Mouse (Mus musculus) lung, postnatal 0 days (tissue): ENCODE data around the gene Cep128. TPM values are rescaled to one million over a fixed set of nuclear protein-coding genes. Genes with fewer than 3 reads are reported as not detected.
"Not testable (repeated sequence)": the region's sequence is repeated elsewhere in the genome, so short reads cannot be mapped to it uniquely, and the experiment has no call there.

Experiments used
- ATAC-seq: fragments of 200-750 bp; cut with Nextera tagmentation; 2 replicates; pipeline ENCODE4 v1.8.0; 2017; ENCODE audit warnings: moderate library complexity
- DNase-seq: peaks from one replicate; pipeline ENCODE4 v3.0.0-alpha.2; 2016; ENCODE audit warnings: low spot score
- H3K27ac ChIP-seq: fragments of 300-500 bp; sonication (generic); 2 replicates; pipeline ENCODE4 v1.5.1; 2014; ENCODE audit warnings: antibody characterized with exemption, mild to moderate bottlenecking, low read length, mixed read lengths
- H3K27me3 ChIP-seq: fragments of 300-500 bp; sonication (generic); replicated peaks from 2 replicates; pipeline ENCODE4 v1.6.1; 2014; ENCODE audit warnings: low read length, mixed read lengths; ENCODE audit not compliant: insufficient read depth
- H3K36me3 ChIP-seq: fragments of 300-500 bp; sonication (generic); 2 replicates; pipeline ENCODE4 v1.6.1; 2014; ENCODE audit warnings: low read length, mixed read lengths; ENCODE audit not compliant: insufficient read depth
- H3K4me1 ChIP-seq: fragments of 300-500 bp; sonication (generic); 2 replicates; pipeline ENCODE4 v1.6.1; 2014; ENCODE audit warnings: antibody characterized with exemption, low read depth, low read length, mixed read lengths; ENCODE audit not compliant: insufficient read depth
- H3K4me2 ChIP-seq: fragments of 300-500 bp; sonication (generic); replicated peaks from 2 replicates; pipeline ENCODE4 v1.6.1; 2014; ENCODE audit warnings: low read depth, mild to moderate bottlenecking, low read length, moderate library complexity, mixed read lengths
- H3K4me3 ChIP-seq: fragments of 300-500 bp; sonication (generic); 2 replicates; pipeline ENCODE4 v1.5.1; 2014; ENCODE audit warnings: low read depth, low read length
- H3K9ac ChIP-seq: fragments of 300-500 bp; sonication (generic); replicated peaks from 2 replicates; pipeline ENCODE4 v1.6.1; 2014; ENCODE audit warnings: low read depth, mild to moderate bottlenecking
- H3K9me3 ChIP-seq: fragments of 300-500 bp; sonication (generic); 2 replicates; pipeline ENCODE4 v1.6.1; 2016; ENCODE audit warnings: low read length, mixed read lengths
- CTCF ChIP-seq: IDR thresholded peaks from 2 replicates; pipeline ENCODE4 v1.5.1; 2016; ENCODE audit warnings: antibody characterized with exemption, mild to moderate bottlenecking
- EP300 ChIP-seq: IDR thresholded peaks from 2 replicates; pipeline ENCODE4 v1.6.1; 2016; ENCODE audit warnings: antibody characterized with exemption, mild to moderate bottlenecking, control low read depth
- WGBS: fragments of 180-500 bp; shearing (Covaris S2); extraction: QIAGEN DNeasy Blood & Tissue Kit; methylation state at CpG from one replicate; pipeline ENCODE4 v1.1.7; 2014; 5-methylcytosine and 5-hydroxymethylcytosine counted together
- polyA plus RNA-seq: library from polyadenylated mRNA; unstranded; fragments of >200 nt; fragmentation: Nextera tagmentation; extraction: Ambion mirVana; gene quantifications from 2 replicates; pipeline ENCODE4 v1.2.1, GENCODE M21; 2015

Cep128 gene
- polyA plus RNA-seq, 1 experiment from 2014 or later, result 2.4 TPM

GRCm38 (mm10) chr12:91383516-91384264 lies 519 bp downstream of the Cep128 start:
- ATAC-seq, result peak; percentile 18
- peak; percentile 11 for DNase-seq

GRCm38 (mm10) chr12:91369173-91369572 lies 15.0 kb downstream of the Cep128 start:
- H3K4me3 ChIP-seq, result no peak overlapping the region
- H3K27me3 ChIP-seq, result no peaks in the 10 kb centered on the region
- H3K9ac ChIP-seq, result no peak overlapping the region
- DNase-seq (no peak), ATAC-seq (no peak)
- no peak overlapping the region for H3K27ac ChIP-seq
- H3K4me2 ChIP-seq, result no peak overlapping the region
- H3K4me1 ChIP-seq, result no peaks in the 10 kb centered on the region
- no peaks in the 10 kb centered on the region for H3K9me3 ChIP-seq
- WGBS, result 69% methylated on average over 3 of the region's 3 CpGs
- no peaks in the 10 kb centered on the region for H3K36me3 ChIP-seq
- TF ChIP-seq CTCF, result no peak
- no peak for TF ChIP-seq EP300

More at GRCm38 (mm10) chr12:91383516-91384264, 519 bp downstream of the Cep128 start:
- TF ChIP-seq CTCF (no peak), EP300 (no peak)
- WGBS, result 1% methylated on average over 22 of the region's 22 CpGs
- H3K4me3 ChIP-seq, result peak overlapping the region; percentile 59
- H3K36me3 ChIP-seq, result no peaks in the 10 kb centered on the region
- H3K9me3 ChIP-seq, result no peaks in the 10 kb centered on the region
- H3K27ac ChIP-seq, result no peak overlapping the region
- no peaks in the 10 kb centered on the region for H3K27me3 ChIP-seq
- H3K4me1 ChIP-seq, result peaks cover 4% of the 10 kb centered on the region; the same call in 1 of the 2 replicates
- H3K9ac ChIP-seq, result no peak overlapping the region; the same call in 1 of the 2 replicates
- peak overlapping the region; percentile 94 for H3K4me2 ChIP-seq

- TF ChIP-seq CTCF, result no peak
- no peak for TF ChIP-seq EP300
- Histone ChIP-seq H3K4me1 (no peaks in the 10 kb centered on the region), H3K36me3 (no peaks in the 10 kb centered on the region), H3K4me3 (no peak overlapping the region), H3K4me2 (no peak overlapping the region), H3K27ac (no peak overlapping the region), H3K9me3 (no peaks in the 10 kb centered on the region), H3K9ac (no peak overlapping the region), H3K27me3 (no peaks in the 10 kb centered on the region)
- DNase-seq, result no peak
- no peak for ATAC-seq
- WGBS, result 91% methylated on average over 8 of the region's 8 CpGs
Observed at GRCm38 (mm10) chr12:91353783-91354182, 30.4 kb downstream of the Cep128 start.

GRCm38 (mm10) chr12:91338656-91339055 lies 45.6 kb downstream of the Cep128 start:
- DNase-seq, H3K4me1 ChIP-seq, H3K9ac ChIP-seq, H3K27me3 ChIP-seq, ATAC-seq, H3K4me3 ChIP-seq, H3K9me3 ChIP-seq, H3K27ac ChIP-seq, H3K4me2 ChIP-seq, H3K36me3 ChIP-seq: not testable (repeated sequence)
- WGBS, result 93% methylated on average over 13 of the region's 13 CpGs

- Histone ChIP-seq H3K4me1 (no peaks in the 10 kb centered on the region), H3K27ac (no peak overlapping the region), H3K36me3 (no peaks in the 10 kb centered on the region), H3K4me3 (no peak overlapping the region), H3K9ac (no peak overlapping the region), H3K4me2 (no peak overlapping the region), H3K27me3 (no peaks in the 10 kb centered on the region), H3K9me3 (no peaks in the 10 kb centered on the region)
- WGBS, result 81% methylated on average over 4 of the region's 4 CpGs
- TF ChIP-seq CTCF, result no peak
- no peak for TF ChIP-seq EP300
- ATAC-seq, result no peak
- no peak for DNase-seq
Observed at GRCm38 (mm10) chr12:91327527-91327926, 56.7 kb downstream of the Cep128 start.

GRCm38 (mm10) chr12:91326104-91326503 lies 58.1 kb downstream of the Cep128 start:
- Histone ChIP-seq H3K9me3 (no peaks in the 10 kb centered on the region), H3K27me3 (no peaks in the 10 kb centered on the region), H3K4me2 (no peak overlapping the region), H3K27ac (no peak overlapping the region), H3K36me3 (no peaks in the 10 kb centered on the region), H3K4me3 (no peak overlapping the region), H3K4me1 (no peaks in the 10 kb centered on the region), H3K9ac (no peak overlapping the region)
- 40% methylated on average over 6 of the region's 6 CpGs for WGBS
- DNase-seq (peak; percentile 41), ATAC-seq (peak; percentile 23; the same call in 1 of the 2 replicates)
- TF ChIP-seq CTCF (peak; percentile 72), EP300 (no peak)
